Mouse (Mus musculus) heart, embryonic 11.5 days (tissue): ENCODE measurements around the gene Foxo4. TPM values are rescaled to one million over a fixed set of nuclear protein-coding genes. Genes with fewer than 3 reads are reported as not detected.

Source experiments
- ATAC-seq: fragments of 200-750 bp; cut with Nextera tagmentation; replicated peaks from 2 replicates; pipeline ENCODE4 v1.8.0; 2017; ENCODE audit warnings: moderate library complexity; ENCODE audit not compliant: insufficient number of reproducible peaks, low FRiP score, low TSS enrichment
- H3K27ac ChIP-seq: fragments of 300-500 bp; sonication (generic); 2 replicates; pipeline ENCODE4 v1.5.1; 2014; ENCODE audit warnings: mild to moderate bottlenecking, low read depth, low read length
- H3K27me3 ChIP-seq: fragments of 300-500 bp; sonication (generic); 2 replicates; pipeline ENCODE4 v1.6.1; 2014; ENCODE audit warnings: mild to moderate bottlenecking, low read length, mixed read lengths; ENCODE audit not compliant: control insufficient read depth, insufficient read depth
- H3K36me3 ChIP-seq: fragments of 300-500 bp; sonication (generic); 2 replicates; pipeline ENCODE4 v1.6.1; 2014; ENCODE audit warnings: mild to moderate bottlenecking, low read length, moderate library complexity, mixed read lengths; ENCODE audit not compliant: control insufficient read depth, insufficient read depth
- H3K4me1 ChIP-seq: fragments of 300-500 bp; sonication (generic); 2 replicates; pipeline ENCODE4 v1.6.1; 2014; ENCODE audit warnings: low read length; ENCODE audit not compliant: control insufficient read depth, insufficient read depth
- H3K4me2 ChIP-seq: fragments of 300-500 bp; sonication (generic); 2 replicates; pipeline ENCODE4 v1.6.1; 2014; ENCODE audit warnings: mild to moderate bottlenecking, moderate library complexity
- H3K4me3 ChIP-seq: fragments of 300-500 bp; sonication (generic); 2 replicates; pipeline ENCODE4 v1.5.1; 2014; ENCODE audit warnings: low read depth, low read length
- H3K9ac ChIP-seq: fragments of 300-500 bp; sonication (generic); 2 replicates; pipeline ENCODE4 v1.6.1; 2014; ENCODE audit warnings: mild to moderate bottlenecking, low read depth, low read length, moderate library complexity
- H3K9me3 ChIP-seq: fragments of 300-500 bp; sonication (generic); replicated peaks from 2 replicates; pipeline ENCODE4 v1.6.1; 2016; ENCODE audit warnings: low read length; ENCODE audit not compliant: control insufficient read depth
- WGBS: fragments of 180-500 bp; shearing (Covaris S2); extraction: QIAGEN DNeasy Blood & Tissue Kit; methylation state at CpG from one replicate; pipeline ENCODE4 v1.1.7; 2014; ENCODE audit not compliant: insufficient replicate concordance; 5-methylcytosine and 5-hydroxymethylcytosine counted together
- polyA plus RNA-seq: library from polyadenylated mRNA; unstranded; fragments of >200 nt; fragmentation: Nextera tagmentation; extraction: Ambion mirVana; gene quantifications from 2 replicates; pipeline ENCODE4 v1.2.1, GENCODE M21; 2014

Gene Foxo4
- polyA plus RNA-seq, 1 experiment from 2014 or later, result 2.8 TPM

- Histone ChIP-seq H3K27me3 (no peaks in the 10 kb centered on the region), H3K4me3 (no peak within 1 kb of the TSS), H3K4me2 (no peak within 1 kb of the TSS), H3K36me3 (no peaks in the 10 kb centered on the region), H3K4me1 (peaks cover 4% of the 10 kb centered on the region; the same call in 1 of the 2 replicates), H3K9me3 (no peaks in the 10 kb centered on the region), H3K27ac (no peak within 1 kb of the TSS), H3K9ac (no peak within 1 kb of the TSS)
- no peak for ATAC-seq
- WGBS, result 86% methylated on average over 1 of the region's 1 CpGs
Measured at GRCm38 (mm10) chrX:101263892-101264291, 9.6 kb downstream of the Foxo4 start, which contains the start of gene Gm614. Gm614 (minus strand) TSS chrX:101263992.

- Histone ChIP-seq H3K4me1 (no peaks in the 10 kb centered on the region), H3K36me3 (no peaks in the 10 kb centered on the region), H3K9me3 (no peaks in the 10 kb centered on the region), H3K27me3 (no peaks in the 10 kb centered on the region; the same call in 1 of the 2 replicates), H3K4me2 (no peak overlapping the region), H3K4me3 (no peak overlapping the region), H3K9ac (no peak overlapping the region), H3K27ac (no peak overlapping the region)
- no peak for ATAC-seq
- 89% methylated on average over 6 of the region's 6 CpGs for WGBS
Measured at GRCm38 (mm10) chrX:101266631-101267030, 12.3 kb downstream of the Foxo4 start.

GRCm38 (mm10) chrX:101268025-101268754 is 13.9 kb downstream of the Foxo4 start, which contains the start of gene Il2rg:
Il2rg (minus strand) TSS chrX:101268255.
- Histone ChIP-seq H3K4me1 (no peaks in the 10 kb centered on the region), H3K9me3 (no peaks in the 10 kb centered on the region), H3K27me3 (no peaks in the 10 kb centered on the region; the same call in 1 of the 2 replicates), H3K4me3 (no peak within 1 kb of the TSS), H3K27ac (no peak within 1 kb of the TSS), H3K4me2 (0 out of 2 replicates have a peak within 1 kb of the TSS, but pooled peaks have one; percentile 3), H3K9ac (no peak within 1 kb of the TSS), H3K36me3 (no peaks in the 10 kb centered on the region)
- WGBS, result 51% methylated on average over 5 of the region's 5 CpGs
- ATAC-seq, result no peak

- no peaks in the 10 kb centered on the region for H3K36me3 ChIP-seq
- no peak within 1 kb of the TSS for H3K4me3 ChIP-seq
- no peak within 1 kb of the TSS for H3K9ac ChIP-seq
- no peaks in the 10 kb centered on the region for H3K4me1 ChIP-seq
- no peak for ATAC-seq
- no peaks in the 10 kb centered on the region for H3K9me3 ChIP-seq
- H3K4me2 ChIP-seq, result 0 out of 2 replicates have a peak within 1 kb of the TSS, but pooled peaks have one; percentile 3
- H3K27me3 ChIP-seq, result no peaks in the 10 kb centered on the region; the same call in 1 of the 2 replicates
- H3K27ac ChIP-seq, result no peak within 1 kb of the TSS
- whole genome bisulfite sequencing, result 52% methylated on average over 3 of the region's 3 CpGs
Measured at GRCm38 (mm10) chrX:101268755-101269124, 14.4 kb downstream of the Foxo4 start, which contains the start of gene Gm20489. Gm20489 (minus strand) TSS chrX:101269023.

GRCm38 (mm10) chrX:101273410-101273809 is 19.1 kb downstream of the Foxo4 start:
- peak overlapping the region; percentile 49 for H3K4me2 ChIP-seq
- H3K27ac ChIP-seq, result peak overlapping the region; percentile 50

GRCm38 (mm10) chrX:101273875-101274738 is 19.8 kb downstream of the Foxo4 start, which contains the start of gene Med12:
Med12 (plus strand) TSS chrX:101274030.
- H3K4me2 ChIP-seq, result peak within 1 kb of the TSS; percentile 62
- H3K9ac ChIP-seq, result peak within 1 kb of the TSS; percentile 84
- no peaks in the 10 kb centered on the region for H3K4me1 ChIP-seq
- 9% methylated on average over 54 of the region's 54 CpGs for WGBS
- H3K27ac ChIP-seq, result peak within 1 kb of the TSS; percentile 50
- peak within 1 kb of the TSS; percentile 64 for H3K4me3 ChIP-seq
- no peaks in the 10 kb centered on the region for H3K9me3 ChIP-seq
- H3K27me3 ChIP-seq, result peaks cover 4% of the 10 kb centered on the region; the same call in 1 of the 2 replicates
- peak; percentile 95 for ATAC-seq
- H3K36me3 ChIP-seq, result no peaks in the 10 kb centered on the region; the same call in 1 of the 2 replicates

More at GRCm38 (mm10) chrX:101273410-101273809, 19.1 kb downstream of the Foxo4 start:
- Histone ChIP-seq H3K36me3 (no peaks in the 10 kb centered on the region; the same call in 1 of the 2 replicates), H3K4me1 (no peaks in the 10 kb centered on the region), H3K4me3 (peak overlapping the region; percentile 64), H3K9ac (peak overlapping the region; percentile 84), H3K27me3 (peaks cover 4% of the 10 kb centered on the region; the same call in 1 of the 2 replicates), H3K9me3 (no peaks in the 10 kb centered on the region)
- no peak for ATAC-seq
- WGBS, result 19% methylated on average over 6 of the region's 6 CpGs

GRCm38 (mm10) chrX:101282813-101283212 is 28.5 kb downstream of the Foxo4 start:
- H3K4me3 ChIP-seq, result no peak overlapping the region
- no peaks in the 10 kb centered on the region for H3K9me3 ChIP-seq
- peaks cover 3% of the 10 kb centered on the region; the same call in 1 of the 2 replicates for H3K4me1 ChIP-seq
- H3K27ac ChIP-seq, result no peak overlapping the region
- peaks cover 8% of the 10 kb centered on the region for H3K36me3 ChIP-seq
- H3K9ac ChIP-seq, result no peak overlapping the region
- no peak overlapping the region for H3K4me2 ChIP-seq
- ATAC-seq, result no peak
- H3K27me3 ChIP-seq, result no peaks in the 10 kb centered on the region
- 79% methylated on average over 6 of the region's 6 CpGs for WGBS

GRCm38 (mm10) chrX:101285534-101285933 is 31.2 kb downstream of the Foxo4 start:
- H3K36me3 ChIP-seq, result peaks cover 8% of the 10 kb centered on the region
- WGBS, result 27% methylated on average over 6 of the region's 6 CpGs
- H3K27me3 ChIP-seq, result no peaks in the 10 kb centered on the region
- H3K4me1 ChIP-seq, result peaks cover 3% of the 10 kb centered on the region; the same call in 1 of the 2 replicates
- ATAC-seq, result no peak
- H3K9ac ChIP-seq, result no peak overlapping the region
- no peaks in the 10 kb centered on the region for H3K9me3 ChIP-seq
- H3K4me2 ChIP-seq, result no peak overlapping the region
- no peak overlapping the region for H3K27ac ChIP-seq
- no peak overlapping the region for H3K4me3 ChIP-seq
